8 mouse cellular contexts compared by ENCODE assay signal in the genomic region with DNA sequence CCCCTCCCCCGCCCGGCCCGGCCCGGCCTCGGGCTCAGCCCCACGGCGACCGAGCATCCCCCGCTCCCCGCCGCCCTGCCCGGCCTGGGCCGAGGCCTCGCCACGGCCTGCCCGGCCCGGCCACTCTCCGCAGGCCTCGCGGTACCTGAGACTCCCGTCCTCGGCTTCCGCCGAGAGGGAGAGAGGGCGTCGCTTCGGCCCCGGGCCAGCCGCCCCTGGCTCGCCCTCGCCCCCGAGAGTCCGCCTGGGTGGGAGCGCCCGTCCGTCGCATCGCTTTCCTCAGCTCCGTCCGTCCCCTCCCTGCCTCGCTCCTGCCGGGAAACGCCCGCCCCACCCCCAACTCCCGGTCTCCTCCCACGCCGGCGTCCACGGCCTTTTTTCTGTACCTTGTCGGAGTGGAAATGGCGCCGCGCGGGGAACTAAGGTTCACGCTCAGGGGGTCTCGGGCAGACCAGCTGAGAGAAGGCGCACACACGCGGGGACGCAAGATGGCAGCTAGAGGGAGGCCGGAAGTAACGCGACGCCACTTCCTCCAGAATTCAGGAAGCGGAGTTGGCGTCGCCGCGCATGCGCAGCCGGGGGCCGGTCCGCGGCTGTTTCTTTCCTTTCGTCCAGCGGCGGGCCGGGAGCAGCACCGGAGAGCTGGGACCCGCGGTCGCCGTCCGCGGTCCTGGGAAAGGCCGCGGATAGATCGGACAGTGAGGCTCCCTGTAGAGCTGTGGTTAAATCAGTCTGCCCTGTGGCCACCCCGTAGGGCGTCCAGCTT. TPM values are rescaled to one million over a fixed set of nuclear protein-coding genes. Genes with fewer than 3 reads are reported as not detected.
DNase-seq lines count a peak whose midpoint lies in the region; ATAC-seq and TF ChIP-seq lines count a peak whose summit lies in the region.

A gene (minus strand): TSS at position 527 of the 766 bp plus-strand sequence.

- H3K4me1 ChIP-seq in erythroblast, embryonic 14.5 days (ENCODE audit: control insufficient read depth): peaks cover 22% of the 10 kb centered on the region
- H3K4me1 ChIP-seq in heart, embryonic 11.5 days (ENCODE audit: control insufficient read depth, insufficient read depth, low read length): peaks cover 10% of the 10 kb centered on the region
- H3K4me1 ChIP-seq in kidney, embryonic 16.5 days (ENCODE audit: insufficient read depth, low read length): peaks cover 15% of the 10 kb centered on the region
- peaks cover 5% of the 10 kb centered on the region; the same call in 1 of the 2 replicates for H3K4me1 ChIP-seq in liver, adult 2 months (ENCODE audit: control insufficient read depth, insufficient read depth, low read length)

- H3K4me2 ChIP-seq in heart, embryonic 11.5 days: peak within 1 kb of the TSS; percentile 82
- peak within 1 kb of the TSS; percentile 75 for H3K4me2 ChIP-seq in kidney, embryonic 16.5 days (replicated peaks; ENCODE audit: low read depth, low read length)
- peak within 1 kb of the TSS; percentile 98 for H3K4me2 ChIP-seq in myocyte (ENCODE audit: low read depth)

- under 1% methylated on average over 70 of the region's 90 CpGs for WGBS in heart, embryonic 11.5 days (ENCODE audit: insufficient replicate concordance)
- WGBS in kidney, embryonic 16.5 days: under 1% methylated on average over 70 of the region's 90 CpGs
- WGBS in liver, adult 2 months: under 1% methylated on average over 89 of the region's 90 CpGs

- peak within 1 kb of the TSS; percentile 92 for H3K4me3 ChIP-seq in C2C12 (ENCODE audit: insufficient read depth, poor library complexity, severe bottlenecking)
- H3K4me3 ChIP-seq in erythroblast, embryonic 14.5 days (replicated peaks): peak within 1 kb of the TSS; percentile 88
- peak within 1 kb of the TSS; percentile 100 for H3K4me3 ChIP-seq in heart, embryonic 11.5 days (ENCODE audit: low read depth, low read length)
- peak within 1 kb of the TSS; percentile 97 for H3K4me3 ChIP-seq in kidney, embryonic 16.5 days (ENCODE audit: low read length)
- H3K4me3 ChIP-seq in liver, adult 2 months (ENCODE audit: insufficient read depth, low read depth, low read length): peak within 1 kb of the TSS; percentile 100
- H3K4me3 ChIP-seq in myocyte: peak within 1 kb of the TSS; percentile 78

- peak; percentile 85 for ATAC-seq in heart, embryonic 11.5 days (replicated peaks; ENCODE audit: insufficient number of reproducible peaks, low FRiP score, low TSS enrichment)
- peak; percentile 95 for ATAC-seq in kidney, embryonic 16.5 days (ENCODE audit: low FRiP score, low TSS enrichment)

- H3K9me3 ChIP-seq in erythroblast, embryonic 14.5 days (ENCODE audit: control insufficient read depth, low read length): no peaks in the 10 kb centered on the region
- no peaks in the 10 kb centered on the region for H3K9me3 ChIP-seq in heart, embryonic 11.5 days (replicated peaks; ENCODE audit: control insufficient read depth, low read length)
- no peaks in the 10 kb centered on the region for H3K9me3 ChIP-seq in kidney, embryonic 16.5 days (ENCODE audit: low read length)

- H3K9ac ChIP-seq in heart, embryonic 11.5 days (ENCODE audit: low read depth, low read length): peak within 1 kb of the TSS; percentile 99
- H3K9ac ChIP-seq in kidney, embryonic 16.5 days (replicated peaks; ENCODE audit: low read length): peak within 1 kb of the TSS; percentile 99
- peak within 1 kb of the TSS; percentile 100 for H3K9ac ChIP-seq in liver, adult 2 months (ENCODE audit: low read depth, low read length)

- H3K79me2 ChIP-seq in C2C12 (ENCODE audit: control insufficient read depth, insufficient read depth): peaks cover 55% of the 10 kb centered on the region
- H3K79me2 ChIP-seq in liver, adult 2 months (ENCODE audit: control insufficient read depth, insufficient read depth, low read length): peaks cover 14% of the 10 kb centered on the region
- peaks cover 48% of the 10 kb centered on the region for H3K79me2 ChIP-seq in myocyte (ENCODE audit: control insufficient read depth, insufficient read depth)

- H3K27me3 ChIP-seq in C2C12 (ENCODE audit: control insufficient read depth, insufficient read depth, insufficient read length) (no peaks in the 10 kb centered on the region), myocyte (ENCODE audit: control insufficient read depth, insufficient read depth, insufficient read length) (no peaks in the 10 kb centered on the region)
- no peaks in the 10 kb centered on the region for H3K27me3 ChIP-seq in erythroblast, embryonic 14.5 days (ENCODE audit: control insufficient read depth)
- H3K27me3 ChIP-seq in heart, embryonic 11.5 days (ENCODE audit: control insufficient read depth, insufficient read depth, low read length): no peaks in the 10 kb centered on the region
- no peaks in the 10 kb centered on the region for H3K27me3 ChIP-seq in kidney, embryonic 16.5 days (ENCODE audit: insufficient read depth, low read length)
- no peaks in the 10 kb centered on the region for H3K27me3 ChIP-seq in liver, adult 2 months (ENCODE audit: control insufficient read depth, insufficient read depth, low read length)
- H3K27me3 ChIP-seq in splenic B cell, adult 2 months (ENCODE audit: control insufficient read depth, insufficient read depth, low read length, poor library complexity, severe bottlenecking): no peaks in the 10 kb centered on the region

- TF ChIP-seq POLR2A in brain, embryonic 14.5 days (IDR thresholded peaks at IDR 0.05; ENCODE audit: borderline replicate concordance, extremely low read depth, insufficient read depth, insufficient read length, poor library complexity, severe bottlenecking): peak; percentile 82
- TF ChIP-seq POLR2A in liver, adult 2 months (IDR thresholded peaks at IDR 0.05; ENCODE audit: extremely low read depth, insufficient read depth, low read length): 0 out of 2 replicates have a peak, but pooled peaks have one; percentile 55
- peak; percentile 59 for TF ChIP-seq POLR2A in myocyte (IDR thresholded peaks at IDR 0.05; ENCODE audit: insufficient read length, low read depth)

- H3K36me3 ChIP-seq in C2C12 (ENCODE audit: control insufficient read depth, insufficient read depth) (peaks cover 44% of the 10 kb centered on the region), myocyte (ENCODE audit: control insufficient read depth, insufficient read depth) (peaks cover 34% of the 10 kb centered on the region)
- H3K36me3 ChIP-seq in erythroblast, embryonic 14.5 days (ENCODE audit: control insufficient read depth): peaks cover 42% of the 10 kb centered on the region
- H3K36me3 ChIP-seq in heart, embryonic 11.5 days (ENCODE audit: control insufficient read depth, insufficient read depth, low read length): peaks cover 9% of the 10 kb centered on the region
- peaks cover 17% of the 10 kb centered on the region for H3K36me3 ChIP-seq in kidney, embryonic 16.5 days (ENCODE audit: insufficient read depth, low read length)
- peaks cover 22% of the 10 kb centered on the region for H3K36me3 ChIP-seq in liver, adult 2 months (ENCODE audit: control insufficient read depth, insufficient read depth, low read length)
- H3K36me3 ChIP-seq in splenic B cell, adult 2 months (ENCODE audit: control insufficient read depth, insufficient read depth, low read length, poor library complexity, severe bottlenecking): peaks cover 3% of the 10 kb centered on the region; the same call in 1 of the 2 replicates

- H3K27ac ChIP-seq in heart, embryonic 11.5 days (ENCODE audit: low read depth, low read length): peak within 1 kb of the TSS; percentile 95
- H3K27ac ChIP-seq in kidney, embryonic 16.5 days (ENCODE audit: low read length): peak within 1 kb of the TSS; percentile 93
- H3K27ac ChIP-seq in liver, adult 2 months (replicated peaks; ENCODE audit: insufficient read depth, low read depth, low read length): peak within 1 kb of the TSS; percentile 99

- TF ChIP-seq CTCF in C2C12 (IDR thresholded peaks at IDR 0.05; ENCODE audit: control insufficient read depth, insufficient read depth, insufficient read length): no peak
- TF ChIP-seq CTCF in brain, embryonic 14.5 days (IDR thresholded peaks at IDR 0.05; ENCODE audit: borderline replicate concordance, extremely low read depth, insufficient read depth, insufficient read length): peak; percentile 13; the same call in 1 of the 2 replicates
- TF ChIP-seq CTCF in liver, adult 2 months (IDR thresholded peaks at IDR 0.05; ENCODE audit: low read depth, low read length): no peak

- peaks cover 50% of the 10 kb centered on the region for H3K79me3 ChIP-seq in C2C12 (ENCODE audit: low read depth)

- DNase-seq in brain, embryonic 14.5 days (ENCODE audit: low read depth): peak; percentile 98
- peak; percentile 87 for DNase-seq in liver, adult 2 months (ENCODE audit: extremely low read depth, low read depth, low spot score)
- peak; percentile 95 for DNase-seq in splenic B cell, adult 2 months (ENCODE audit: low read depth, low spot score)

- H3ac ChIP-seq in C2C12 (ENCODE audit: control insufficient read depth, insufficient read length, low read depth) (peak within 1 kb of the TSS; percentile 97), myocyte (ENCODE audit: control insufficient read depth, insufficient read length) (peak within 1 kb of the TSS; percentile 100)

TF ChIP-seq in C2C12, 6 proteins besides CTCF, POLR2A, EP300 and RAD21:
- no peak for TF ChIP-seq MAX (IDR thresholded peaks at IDR 0.05)
- TF ChIP-seq FOSL1 (IDR thresholded peaks at IDR 0.05; ENCODE audit: insufficient read depth, low read length, poor library complexity, severe bottlenecking): no peak
- no peak for TF ChIP-seq MYOG (IDR thresholded peaks at IDR 0.05; ENCODE audit: control insufficient read depth, extremely low read depth, insufficient read length)
- TF ChIP-seq USF1 (IDR thresholded peaks at IDR 0.05; ENCODE audit: low read depth): no peak
- TF ChIP-seq CEBPB (IDR thresholded peaks at IDR 0.05; ENCODE audit: low read depth): no peak
- no peak for TF ChIP-seq MYOD1 (IDR thresholded peaks at IDR 0.05; ENCODE audit: control insufficient read depth, insufficient read length, low read depth)

TF ChIP-seq in myocyte, 11 proteins besides CTCF, POLR2A, EP300 and RAD21 (continues in another document):
- TF ChIP-seq TCF12 (IDR thresholded peaks at IDR 0.05; ENCODE audit: insufficient read depth, poor library complexity, severe bottlenecking): no peak
- no peak for TF ChIP-seq USF1 (IDR thresholded peaks at IDR 0.05; ENCODE audit: low read depth)
- no peak for TF ChIP-seq POLR2AphosphoS2 (IDR thresholded peaks at IDR 0.05; ENCODE audit: insufficient read length, low read depth)
- no peak for TF ChIP-seq MYOG (IDR thresholded peaks at IDR 0.05; ENCODE audit: control insufficient read depth in 1 of 3, insufficient read depth in 1 of 3, insufficient read length in 2 of 3, low read depth in 2 of 3)
- TF ChIP-seq E2F4 (IDR thresholded peaks at IDR 0.05; ENCODE audit: insufficient read depth): no peak

RNA-seq across cellular contexts. Expression of the gene that starts here (rescaled TPM):
- polyA plus RNA-seq in C2C12 (2012; fragmentation: generic; extraction: Trizol): 1,114 TPM
- polyA plus RNA-seq in brain, embryonic 14.5 days (2012; rRNA removed): 459 and 601 TPM in 2 replicates
- polyA plus RNA-seq in erythroblast, embryonic 14.5 days (2012): 12.9 and 15.8 TPM in 2 replicates
- 523 and 573 TPM in 2 replicates for polyA plus RNA-seq in heart, embryonic 11.5 days (2014; fragmentation: Nextera tagmentation; extraction: Ambion mirVana)
- 603 and 613 TPM in 2 replicates for polyA plus RNA-seq in kidney, embryonic 16.5 days (2015; fragmentation: Nextera tagmentation; extraction: Ambion mirVana)
- 233 and 247 TPM in 2 replicates for total RNA-seq in liver, adult 2 months (2014; rRNA removed)
- polyA plus RNA-seq in liver, adult 2 months (2012; rRNA removed): 67.6 and 73.3 TPM in 2 replicates
- 1,134 TPM for polyA plus RNA-seq in myocyte (2012; fragmentation: generic; extraction: Trizol)

Comparison
In these comparisons a context has a peak if more than half of its experiments do, and no peak if none do; other contexts are left out.
1. Peak in every context shown above with its lines: DNase-seq, ATAC-seq, H3K4me3 ChIP-seq and H3K27ac ChIP-seq.